Mouse (Mus musculus) adrenal gland, postnatal 0 days (tissue): ENCODE measurements around the gene Scgb2b18. TPM values are rescaled to one million over a fixed set of nuclear protein-coding genes. Genes with fewer than 3 reads are reported as not detected.

Experiments
- polyA plus RNA-seq: library from polyadenylated mRNA; unstranded; fragments of >200 nt; fragmentation: Nextera tagmentation; extraction: Ambion mirVana; gene quantifications from 2 replicates; pipeline ENCODE4 v1.2.1, GENCODE M21; 2015

Gene Scgb2b18
- polyA plus RNA-seq: not detected in 2 replicates

GRCm38 (mm10) chr7:33173764-33174163, at the start of gene Scgb2b18:
TSS of gene Scgb2b18 (minus strand) at chr7:33173864.

DNA sequence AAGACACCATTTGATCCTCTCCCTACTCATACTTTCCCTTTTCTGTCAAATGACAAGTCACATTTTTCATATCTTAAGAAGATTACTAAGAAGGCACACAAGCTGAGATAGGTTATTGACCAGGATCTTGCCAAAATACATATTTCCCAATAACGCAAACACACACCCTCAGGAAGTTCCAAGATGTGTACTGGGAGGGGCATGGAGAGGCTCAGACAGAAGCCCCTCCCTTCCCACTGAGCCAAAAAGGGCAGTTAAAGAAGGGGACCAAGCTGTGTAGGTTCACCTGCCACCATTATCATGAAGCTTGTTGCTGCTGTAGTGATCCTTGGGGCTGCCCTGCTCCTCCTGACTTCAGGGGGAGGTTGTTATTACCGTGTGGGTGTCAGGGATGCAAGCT, 11.6 kb upstream of the Scgb2b18 start, which contains the start of gene Scgb1b18:
Gene Scgb1b18 (plus strand): TSS at position 301 of the 400 bp plus-strand sequence.

Other genes with a start within 250 kb of the Scgb2b18 start
- not detected in 2 replicates for gene Scgb2b17, start 117.3 kb downstream of the Scgb2b18 start, polyA plus RNA-seq
- gene Scgb1b17, start 110.4 kb downstream of the Scgb2b18 start, polyA plus RNA-seq: not detected in 2 replicates
- not detected in 2 replicates for gene Scgb1b18, start 11.7 kb upstream of the Scgb2b18 start, polyA plus RNA-seq
- not detected in 2 replicates for gene Scgb2b19, start 106.5 kb upstream of the Scgb2b18 start, polyA plus RNA-seq
- not detected in 2 replicates for gene Scgb1b19, start 113.4 kb upstream of the Scgb2b18 start, polyA plus RNA-seq
- gene Scgb2b20, start 192.5 kb upstream of the Scgb2b18 start, polyA plus RNA-seq: not detected in 2 replicates
- not detected in 2 replicates for gene Scgb1b20, start 199.4 kb upstream of the Scgb2b18 start, polyA plus RNA-seq